Mouse (Mus musculus) mesoderm, embryonic 11.5 days (tissue): Measurements from ENCODE around the gene Tmtc4.

Source experiments
- DNase-seq: peaks from one replicate; pipeline ENCODE4 v3.0.0-alpha.2; 2012; ENCODE audit warnings: low read depth, low spot score

Gene Tmtc4

DNA sequence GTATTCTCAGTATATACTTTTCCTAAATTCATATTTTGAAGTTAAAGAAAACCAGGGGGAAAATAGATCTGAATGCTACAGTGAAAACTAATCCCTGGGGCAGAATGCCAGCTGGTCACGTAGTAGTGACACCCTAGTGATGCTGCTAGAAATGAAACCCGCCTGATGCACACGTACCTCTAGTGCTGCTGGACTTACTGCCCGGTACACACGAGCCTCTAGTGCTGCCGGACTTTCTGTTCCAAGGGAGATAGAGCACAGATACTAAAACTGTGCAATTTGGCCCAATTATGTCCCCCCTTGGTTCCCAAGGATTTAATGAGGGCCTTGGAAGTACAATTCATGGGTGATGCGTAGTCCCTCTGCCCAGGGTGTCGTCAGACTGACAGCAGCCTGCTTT lies 108.8 kb downstream of the Tmtc4 start:
- DNase-seq, result no peak

DNA sequence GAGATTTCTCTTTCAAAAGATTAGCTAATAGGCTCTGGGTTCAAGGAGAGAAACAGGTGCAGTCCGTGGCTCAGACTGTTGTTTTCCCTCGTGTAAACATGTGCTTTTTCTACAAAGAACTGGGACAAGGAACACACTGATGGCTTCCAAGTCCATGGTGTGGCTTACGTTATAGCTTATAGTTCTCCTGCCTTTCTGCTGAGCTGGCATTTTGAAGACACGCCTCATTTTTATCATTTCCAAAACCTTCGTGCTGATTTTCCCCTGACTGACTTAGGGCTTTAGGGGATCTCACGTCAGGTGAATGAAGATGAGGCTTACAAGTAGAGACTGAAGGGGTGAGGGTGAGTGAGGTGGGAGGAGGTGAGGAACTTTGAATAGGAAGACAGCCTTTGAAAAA lies 111.2 kb downstream of the Tmtc4 start:
- no peak for DNase-seq

DNA sequence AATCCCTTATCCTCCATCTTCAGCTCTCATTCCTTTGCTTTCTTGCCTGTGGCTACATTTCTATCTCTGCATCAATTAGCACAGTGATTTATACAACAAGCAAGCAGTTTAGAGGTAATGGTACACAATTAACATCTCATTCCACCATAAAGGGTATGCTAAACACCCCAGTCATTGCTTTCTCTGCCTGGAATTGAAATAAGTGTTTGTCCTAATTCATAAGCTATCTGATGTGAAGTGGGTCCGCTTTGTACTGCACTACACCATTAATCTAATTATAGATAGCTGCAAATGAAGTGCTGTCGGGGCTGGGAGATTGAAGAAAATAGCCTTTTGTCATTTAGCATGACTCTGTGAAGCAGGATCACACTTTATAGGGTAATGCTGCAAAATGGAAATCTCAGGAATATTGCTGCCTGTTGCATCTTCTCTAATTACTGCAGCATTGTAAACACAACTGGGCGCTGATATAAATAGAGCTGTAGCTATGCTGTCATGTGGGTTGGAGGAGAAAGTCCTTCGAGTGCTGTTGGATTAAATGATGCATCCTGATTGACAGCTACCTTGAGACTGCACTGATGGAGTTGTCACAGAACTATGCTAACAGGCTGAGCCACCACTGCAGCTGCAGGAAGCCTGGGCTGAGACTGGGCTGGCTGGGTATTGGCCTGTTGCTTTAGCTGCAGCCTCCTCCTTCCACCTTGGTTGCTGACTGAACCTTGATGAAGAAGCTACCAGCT lies 111.8 kb downstream of the Tmtc4 start:
- no peak for DNase-seq

DNA sequence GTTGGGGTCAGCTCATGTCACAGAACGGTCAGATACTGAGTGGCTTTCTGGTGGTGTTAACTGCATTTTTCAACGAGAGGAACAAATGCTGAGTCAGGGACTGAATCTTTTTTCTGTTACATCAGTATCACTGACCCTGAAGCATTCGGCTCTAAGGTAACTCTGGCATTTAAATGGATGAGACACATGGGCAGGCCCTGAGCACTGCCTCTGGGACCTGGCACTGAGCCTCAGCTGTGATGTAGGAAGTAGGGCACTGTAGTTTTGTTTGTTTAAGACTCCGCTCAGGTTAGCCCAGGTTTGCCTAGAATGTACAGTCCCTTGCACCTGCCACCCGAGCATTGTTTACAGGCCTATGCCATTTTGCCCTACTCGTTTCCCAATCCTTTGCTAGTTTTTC lies 114.0 kb downstream of the Tmtc4 start:
- DNase-seq, result no peak
